Mouse (Mus musculus) kidney, adult 2 months (tissue): ENCODE data around the gene Riox1. TPM values are rescaled to one million over a fixed set of nuclear protein-coding genes. Genes with fewer than 3 reads are reported as not detected.
"Not testable (repeated sequence)": the region's sequence is repeated elsewhere in the genome, so short reads cannot be mapped to it uniquely, and the experiment has no call there.

ENCODE experiments used
- DNase-seq: peaks from one replicate; pipeline ENCODE4 v3.0.0; 2021
- H3K27ac ChIP-seq: fragments of 200-500 bp; 2 replicates; pipeline ENCODE4 v1.5.1; 2012; ENCODE audit warnings: low read depth, low read length, control low read depth, inconsistent platforms; ENCODE audit not compliant: insufficient read depth
- H3K27me3 ChIP-seq: fragments of 200-500 bp; replicated peaks from 2 replicates; pipeline ENCODE4 v1.6.1; 2012; ENCODE audit warnings: mild to moderate bottlenecking, moderate library complexity, low read length, inconsistent platforms; ENCODE audit not compliant: control insufficient read depth, insufficient read depth
- H3K36me3 ChIP-seq: fragments of 200-500 bp; 2 replicates; pipeline ENCODE4 v1.6.1; 2012; ENCODE audit warnings: mild to moderate bottlenecking, moderate library complexity, low read length, inconsistent platforms; ENCODE audit not compliant: control insufficient read depth, insufficient read depth
- H3K4me1 ChIP-seq: fragments of 200-500 bp; 2 replicates; pipeline ENCODE4 v1.6.1; 2011; ENCODE audit warnings: low read length; ENCODE audit not compliant: control insufficient read depth, insufficient read depth
- H3K4me3 ChIP-seq: fragments of 200-500 bp; 2 replicates; pipeline ENCODE4 v1.5.1; 2011; ENCODE audit warnings: mild to moderate bottlenecking, low read depth, low read length, control low read depth; ENCODE audit not compliant: insufficient read depth
- CTCF ChIP-seq: fragments of 200-500 bp; conservative IDR thresholded peaks from 2 replicates; pipeline ENCODE4 v1.5.1; 2011; ENCODE audit warnings: low read depth, mild to moderate bottlenecking, control low read depth, low read length, moderate library complexity, mixed read lengths; ENCODE audit not compliant: insufficient read depth, insufficient read length
- POLR2A ChIP-seq: fragments of 200-500 bp; IDR thresholded peaks from one replicate; pipeline ENCODE4 v1.6.1; 2011; ENCODE audit warnings: low read depth, low read length, control low read depth
- WGBS: fragments of 180-500 bp; shearing (Covaris S2); methylation state at CpG from one replicate; pipeline ENCODE4 v1.1.7; 2018; 5-methylcytosine and 5-hydroxymethylcytosine counted together
- polyA plus RNA-seq: library from polyadenylated mRNA; depleted of rRNA; stranded (reverse); fragments of >200 nt; gene quantifications from 2 replicates; pipeline ENCODE4 v1.2.3, GENCODE M21; 2012; rRNA removed

Gene Riox1
- polyA plus RNA-seq, 1 experiment: 5.7 TPM

GRCm38 (mm10) chr12:83998341-83999107 is 48.1 kb downstream of the Riox1 start:
- peaks cover 4% of the 10 kb centered on the region; the same call in 1 of the 2 replicates for H3K4me1 ChIP-seq
- DNase-seq: no peak
- H3K27me3 ChIP-seq: no peaks in the 10 kb centered on the region
- TF ChIP-seq CTCF (no peak), POLR2A (no peak)
- no peak overlapping the region for H3K27ac ChIP-seq
- H3K36me3 ChIP-seq: no peaks in the 10 kb centered on the region
- no peak overlapping the region for H3K4me3 ChIP-seq
- WGBS: 36% methylated on average over 11 of the region's 11 CpGs

GRCm38 (mm10) chr12:83999237-83999636 is 48.8 kb downstream of the Riox1 start:
- not testable (repeated sequence) for H3K4me1 ChIP-seq, H3K36me3 ChIP-seq, H3K27ac ChIP-seq, H3K27me3 ChIP-seq, H3K4me3 ChIP-seq
- DNase-seq: peak; percentile 96
- WGBS: 19% methylated on average over 8 of the region's 8 CpGs

GRCm38 (mm10) chr12:84000418-84000817 is 50.0 kb downstream of the Riox1 start:
- no peak overlapping the region for H3K4me3 ChIP-seq
- 30% methylated on average over 3 of the region's 3 CpGs for WGBS
- no peaks in the 10 kb centered on the region for H3K27me3 ChIP-seq
- peaks cover 4% of the 10 kb centered on the region; the same call in 1 of the 2 replicates for H3K4me1 ChIP-seq
- no peak overlapping the region for H3K27ac ChIP-seq
- H3K36me3 ChIP-seq: no peaks in the 10 kb centered on the region
- no peak for TF ChIP-seq CTCF
- TF ChIP-seq POLR2A: no peak
- no peak for DNase-seq

Other genes starting within 250 kb of the Riox1 start
- 2.4 and 3.0 TPM in 2 replicates for gene Papln, start 187.0 kb upstream of the Riox1 start, polyA plus RNA-seq
- 63.7 and 76.5 TPM in 2 replicates for gene Numb, start 28.7 kb upstream of the Riox1 start, polyA plus RNA-seq
- gene Heatr4, start 34.2 kb downstream of the Riox1 start, polyA plus RNA-seq: 0.04 TPM in 1 of 2 replicates, not detected in the other
- gene Acot2, start 37.3 kb downstream of the Riox1 start, polyA plus RNA-seq: 32.8 and 32.9 TPM in 2 replicates
- 67.8 and 73.1 TPM in 2 replicates for gene Acot1, start 58.9 kb downstream of the Riox1 start, polyA plus RNA-seq
- 47.8 and 63.5 TPM in 2 replicates for gene Acot4, start 87.8 kb downstream of the Riox1 start, polyA plus RNA-seq
- gene Gm49366, start 88.3 kb downstream of the Riox1 start, polyA plus RNA-seq: 0.35 TPM in 1 of 2 replicates, not detected in the other
- 30.7 and 37.0 TPM in 2 replicates for gene Acot3, start 101.5 kb downstream of the Riox1 start, polyA plus RNA-seq
- gene Acot5, start 118.7 kb downstream of the Riox1 start, polyA plus RNA-seq: 0.12 and 0.16 TPM in 2 replicates
- gene Acot6, start 150.0 kb downstream of the Riox1 start, polyA plus RNA-seq: 6.9 and 7.1 TPM in 2 replicates
- gene Dnal1, start 163.8 kb downstream of the Riox1 start, polyA plus RNA-seq: 5.0 and 6.3 TPM in 2 replicates
- gene Pnma1, start 197.9 kb downstream of the Riox1 start, polyA plus RNA-seq: 0.05 TPM in 1 of 2 replicates, not detected in the other